Mouse (Mus musculus): Measurements from ENCODE around the gene L3mbtl1. TPM values are rescaled to one million over a fixed set of nuclear protein-coding genes. Genes with fewer than 3 reads are reported as not detected.

L3mbtl1 gene
- total and polyA plus RNA-seq, 3 experiments: 0.04 to 0.31 TPM; not detected in 1

GRCm38 (mm10) chr2:162993881-162994616 is 50.8 kb downstream of the L3mbtl1 start:
- H3K27ac ChIP-seq (ENCODE audit: control insufficient read depth, low read depth, low read length): no peak overlapping the region
- no peak overlapping the region for H3K4me3 ChIP-seq (ENCODE audit: control insufficient read depth in 1 of 2, insufficient read depth in 1 of 2, low read depth in 2 of 2, low read length in 2 of 2)
- H3K4me1 ChIP-seq (ENCODE audit: control insufficient read depth in 1 of 2, insufficient read depth in 2 of 2, low read length in 2 of 2): no peaks in the 10 kb centered on the region
- TF ChIP-seq MYB (IDR thresholded peaks at IDR 0.05; ENCODE audit: low read depth, low read length) (no peak), BHLHE40 (IDR thresholded peaks at IDR 0.05; ENCODE audit: borderline replicate concordance, low read depth, low read length) (no peak), GABPA (IDR thresholded peaks at IDR 0.05; ENCODE audit: low read depth, low read length) (no peak), POLR2AphosphoS2 (IDR thresholded peaks at IDR 0.05; ENCODE audit: low read length) (no peak), UBTF (IDR thresholded peaks at IDR 0.05; ENCODE audit: borderline replicate concordance, insufficient read depth, low read depth, low read length) (no peak), USF1 (IDR thresholded peaks at IDR 0.05; ENCODE audit: low read depth, low read length) (no peak), TBP (IDR thresholded peaks at IDR 0.05; ENCODE audit: low read depth, low read length) (no peak), E2F4 (IDR thresholded peaks at IDR 0.05; ENCODE audit: borderline replicate concordance, low read depth, low read length) (no peak), MEF2A (IDR thresholded peaks at IDR 0.05; ENCODE audit: extremely low read depth, insufficient replicate concordance, low read depth, low read length, poor library complexity, severe bottlenecking) (no peak), MAZ (IDR thresholded peaks at IDR 0.05; ENCODE audit: low read depth, low read length) (no peak), ETS1 (IDR thresholded peaks at IDR 0.05; ENCODE audit: low read depth, low read length) (no peak), TCF12 (IDR thresholded peaks at IDR 0.05; ENCODE audit: low read depth, low read length) (no peak), SIN3A (IDR thresholded peaks at IDR 0.05; ENCODE audit: low read length) (no peak), RCOR1 (IDR thresholded peaks at IDR 0.05; ENCODE audit: low read depth, low read length) (no peak), MXI1 (IDR thresholded peaks at IDR 0.05; ENCODE audit: low read depth, low read length) (no peak), GATA1 (IDR thresholded peaks at IDR 0.05; ENCODE audit: low read depth, low read length) (no peak), JUND (IDR thresholded peaks at IDR 0.05; ENCODE audit: low read depth, low read length) (no peak), RAD21 (IDR thresholded peaks at IDR 0.05; ENCODE audit: low read depth, low read length) (no peak)
- H3K9me3 ChIP-seq (replicated peaks; ENCODE audit: insufficient read depth, low read length): no peaks in the 10 kb centered on the region
- DNase-seq (ENCODE audit: low read depth, low spot score): no peak
- H3K9ac ChIP-seq (ENCODE audit: control insufficient read depth, low read depth, low read length, poor library complexity, severe bottlenecking): no peak overlapping the region
- no peaks in the 10 kb centered on the region for H3K36me3 ChIP-seq (ENCODE audit: control insufficient read depth in 1 of 2, insufficient read depth in 2 of 2, low read length in 2 of 2)
- peaks cover 0 to 2% of the 10 kb centered on the region in 2 experiments; a peak in 2 of 4 replicates for H3K27me3 ChIP-seq (ENCODE audit: control insufficient read depth in 1 of 2, insufficient read depth in 2 of 2, low read length in 2 of 2)
- no peaks in the 10 kb centered on the region for H3K79me2 ChIP-seq (ENCODE audit: control insufficient read depth, insufficient read depth, low read length, poor library complexity)

DNA sequence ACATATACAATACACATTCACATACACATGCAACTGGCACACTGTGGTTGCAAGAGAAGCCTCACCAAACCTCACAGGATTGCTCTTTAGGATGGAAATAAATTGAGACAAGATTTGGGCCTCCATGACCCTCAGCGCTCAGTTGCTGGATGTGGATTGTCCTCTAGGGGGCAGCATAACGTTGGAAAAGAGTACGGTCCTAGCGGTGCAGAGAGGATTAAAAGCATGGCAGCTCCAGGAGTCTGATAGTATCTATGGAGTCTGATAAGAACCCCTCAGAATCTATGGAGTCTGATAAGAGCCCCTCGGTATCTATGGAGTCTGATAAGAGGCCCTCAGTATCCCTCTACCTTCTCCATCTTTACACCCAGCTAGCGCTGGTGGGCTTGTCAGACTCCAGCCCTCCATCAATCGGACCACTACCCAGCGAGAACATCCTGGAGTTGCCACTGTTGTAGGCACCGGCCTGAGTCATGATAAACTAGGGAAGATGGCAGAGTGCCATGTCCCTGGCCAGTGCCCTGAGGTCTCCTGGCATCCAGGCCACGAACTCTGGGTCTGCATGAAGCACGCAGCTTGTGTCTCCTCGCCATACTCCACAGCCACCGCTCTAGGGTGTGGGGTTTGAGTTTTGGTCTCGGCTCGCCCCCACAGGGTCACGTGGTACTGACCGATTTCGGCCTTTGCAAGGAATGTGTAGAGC is 55.4 kb downstream of the L3mbtl1 start:
- Histone ChIP-seq H3K27me3 (ENCODE audit: control insufficient read depth in 1 of 2, insufficient read depth in 2 of 2, low read length in 2 of 2) (peaks cover 0 to 2% of the 10 kb centered on the region in 2 experiments; a peak in 2 of 4 replicates), H3K9ac (ENCODE audit: control insufficient read depth, low read depth, low read length, poor library complexity, severe bottlenecking) (no peak overlapping the region), H3K4me3 (ENCODE audit: control insufficient read depth in 1 of 2, insufficient read depth in 1 of 2, low read depth in 2 of 2, low read length in 2 of 2) (no peak overlapping the region), H3K79me2 (ENCODE audit: control insufficient read depth, insufficient read depth, low read length, poor library complexity) (no peaks in the 10 kb centered on the region), H3K36me3 (ENCODE audit: control insufficient read depth in 1 of 2, insufficient read depth in 2 of 2, low read length in 2 of 2) (no peaks in the 10 kb centered on the region), H3K4me1 (ENCODE audit: control insufficient read depth in 1 of 2, insufficient read depth in 2 of 2, low read length in 2 of 2) (no peaks in the 10 kb centered on the region), H3K9me3 (replicated peaks; ENCODE audit: insufficient read depth, low read length) (no peaks in the 10 kb centered on the region), H3K27ac (ENCODE audit: control insufficient read depth, low read depth, low read length) (no peak overlapping the region)
- peak; percentile 66 for DNase-seq (ENCODE audit: low read depth, low spot score)
- TF ChIP-seq ZKSCAN1 (IDR thresholded peaks at IDR 0.05; ENCODE audit: low read depth, low read length) (no peak), TAL1 (IDR thresholded peaks at IDR 0.05; ENCODE audit: low read length) (no peak), HCFC1 (IDR thresholded peaks at IDR 0.05; ENCODE audit: low read depth, low read length) (no peak), TCF12 (IDR thresholded peaks at IDR 0.05; ENCODE audit: low read depth, low read length) (no peak), ETS1 (IDR thresholded peaks at IDR 0.05; ENCODE audit: low read depth, low read length) (no peak), TBP (IDR thresholded peaks at IDR 0.05; ENCODE audit: low read depth, low read length) (no peak), MEF2A (IDR thresholded peaks at IDR 0.05; ENCODE audit: extremely low read depth, insufficient replicate concordance, low read depth, low read length, poor library complexity, severe bottlenecking) (no peak), MYB (IDR thresholded peaks at IDR 0.05; ENCODE audit: low read depth, low read length) (no peak), NRF1 (IDR thresholded peaks at IDR 0.05; ENCODE audit: insufficient read depth, low read depth, low read length, poor library complexity, severe bottlenecking) (no peak), RAD21 (IDR thresholded peaks at IDR 0.05; ENCODE audit: low read depth, low read length) (peak; percentile 62), POLR2A (IDR thresholded peaks at IDR 0.05; ENCODE audit: control insufficient read depth in 1 of 2, insufficient read depth in 1 of 2, low read depth in 1 of 2, low read length in 2 of 2, poor library complexity in 1 of 2) (no peak), ZC3H11A (IDR thresholded peaks at IDR 0.05; ENCODE audit: low read depth, low read length) (no peak), SMC3 (IDR thresholded peaks at IDR 0.05; ENCODE audit: low read depth, low read length) (peak; percentile 48), CTCF (IDR thresholded peaks at IDR 0.05 in 2 of 3, conservative IDR thresholded peaks at IDR 0.05 in 1 of 3; ENCODE audit: control insufficient read depth in 1 of 3, insufficient read depth in 1 of 3, low read depth in 2 of 3, low read length in 3 of 3, poor library complexity in 1 of 3, severe bottlenecking in 1 of 3) (peak; percentile 81 to 93 (median 85)), KAT2A (conservative IDR thresholded peaks at IDR 0.05; ENCODE audit: low read depth, low read length) (no peak), BHLHE40 (IDR thresholded peaks at IDR 0.05; ENCODE audit: borderline replicate concordance, low read depth, low read length) (no peak), UBTF (IDR thresholded peaks at IDR 0.05; ENCODE audit: borderline replicate concordance, insufficient read depth, low read depth, low read length) (no peak), ELF1 (IDR thresholded peaks at IDR 0.05; ENCODE audit: low read depth, low read length) (no peak)

All from MEL (cell line).